Mouse (Mus musculus) G1E (cell line): ENCODE results near the gene Ripor2. TPM values are rescaled to one million over a fixed set of nuclear protein-coding genes. Genes with fewer than 3 reads are reported as not detected.
A peak's percentile ranks its signal among the peaks of the same experiment; 100 is the strongest.

Experiments
- ATAC-seq: 2 replicates; pipeline ENCODE4 v1.8.0; 2016; ENCODE audit warnings: mild to moderate bottlenecking; ENCODE audit not compliant: insufficient number of reproducible peaks, poor library complexity, low FRiP score, severe bottlenecking; ENCODE audit errors: extremely low read depth
- DNase-seq: peaks from one replicate; pipeline ENCODE4 v3.0.0; 2012; ENCODE audit warnings: low spot score
- H3K27me3 ChIP-seq: 2 replicates; pipeline ENCODE4 v1.6.1; 2012; ENCODE audit warnings: mild to moderate bottlenecking, low read length, inconsistent platforms; ENCODE audit not compliant: insufficient read depth
- H3K36me3 ChIP-seq: replicated peaks from 2 replicates; pipeline ENCODE3; 2012; ENCODE audit warnings: mild to moderate bottlenecking, inconsistent platforms
- H3K4me1 ChIP-seq: 2 replicates; pipeline ENCODE4 v1.6.1; 2012; ENCODE audit warnings: low read depth, low read length, inconsistent platforms, mixed read lengths; ENCODE audit not compliant: insufficient read depth
- H3K4me3 ChIP-seq: 2 replicates; pipeline ENCODE4 v1.5.1; 2012; ENCODE audit warnings: low read depth, mild to moderate bottlenecking, inconsistent platforms, low read length, moderate library complexity, mixed read lengths
- H3K9me3 ChIP-seq: replicated peaks from 2 replicates; pipeline ENCODE4 v1.6.1; 2012; ENCODE audit warnings: inconsistent platforms
- CTCF ChIP-seq: IDR thresholded peaks from 2 replicates; pipeline ENCODE4 v1.5.1; 2012; ENCODE audit warnings: low read depth, low read length, inconsistent platforms, mixed read lengths
- GATA1 ChIP-seq: IDR thresholded peaks from 2 replicates; pipeline ENCODE4 v1.6.1; 2012; ENCODE audit warnings: borderline replicate concordance, low read length, inconsistent platforms, mixed read lengths
- GATA2 ChIP-seq: IDR thresholded peaks from 2 replicates; pipeline ENCODE4 v1.6.1; 2012; ENCODE audit warnings: low read depth, low read length, inconsistent platforms, borderline replicate concordance
- POLR2AphosphoS5 ChIP-seq: IDR thresholded peaks from 2 replicates; pipeline ENCODE4 v1.6.1; 2012; ENCODE audit warnings: low read depth, low read length, inconsistent platforms; ENCODE audit not compliant: insufficient replicate concordance
- TAL1 ChIP-seq: conservative IDR thresholded peaks from 2 replicates; pipeline ENCODE4 v1.6.1; 2012; ENCODE audit warnings: low read depth, low read length, inconsistent platforms, mixed read lengths
- polyA plus RNA-seq: library from polyadenylated mRNA; stranded (reverse); fragments of >175 nt; gene quantifications from 2 replicates; pipeline ENCODE4 v1.2.3, GENCODE M21; 2012
- total RNA-seq, 2 experiments: library from RNA; stranded (forward) in 1 of 2; stranded (reverse) in 1 of 2; fragments of 200-1000 nt in 1 of 2; fragments of >200 nt in 1 of 2; fragmentation: Nextera tagmentation in 1 of 2; gene quantifications; 2 replicates each; pipeline ENCODE4 v1.2.3; 2014 to 2017

Gene Ripor2
- total and polyA plus RNA-seq, 3 experiments = 0.27 TPM; not detected in 2

DNA sequence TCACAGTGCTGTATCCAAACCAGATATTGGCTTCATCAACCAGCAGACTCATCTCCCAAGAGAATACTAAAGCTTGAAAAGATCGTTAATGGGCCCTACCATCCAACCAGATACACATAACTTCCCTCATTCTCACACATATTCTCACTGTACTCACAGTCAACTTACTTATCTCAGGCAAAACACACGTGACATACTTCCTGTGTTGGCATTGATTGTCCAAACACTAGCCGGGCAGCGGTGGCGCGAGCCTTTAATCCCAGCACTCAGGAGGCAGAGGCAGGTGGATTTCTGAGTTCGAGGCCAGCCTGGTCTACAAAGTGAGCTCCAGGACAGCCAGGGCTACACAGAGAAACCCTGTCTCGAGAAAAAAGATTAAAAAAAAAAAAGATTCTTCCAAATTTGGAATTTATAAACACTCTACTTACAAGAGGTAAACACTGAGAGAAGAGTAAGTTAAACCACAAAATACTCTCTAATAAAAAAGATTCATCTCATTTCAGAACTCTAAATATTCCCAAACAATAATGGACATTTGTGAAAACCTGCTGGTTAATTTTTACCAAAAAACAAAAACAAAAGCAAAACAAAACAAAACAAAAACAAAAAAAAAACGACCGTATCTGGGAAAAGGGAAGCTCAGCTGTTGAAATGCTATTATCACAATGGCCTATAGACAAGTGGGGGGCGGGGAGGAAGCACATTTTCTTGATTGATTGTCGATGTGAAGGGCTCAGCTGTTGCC lies 176.0 kb downstream of the Ripor2 start:
- Histone ChIP-seq H3K4me1 (peaks cover 39% of the 10 kb centered on the region), H3K9me3 (no peaks in the 10 kb centered on the region), H3K36me3 (peaks cover 76% of the 10 kb centered on the region), H3K27me3 (no peaks in the 10 kb centered on the region), H3K4me3 (peak overlapping the region; percentile 8; the same call in 1 of the 2 replicates)
- DNase-seq (no peak), ATAC-seq (no peak)
- TF ChIP-seq GATA1 (no peak), CTCF (no peak), TAL1 (no peak), GATA2 (no peak), POLR2AphosphoS5 (no peak)

GRCm38 (mm10) chr13:24759451-24759850 lies 177.5 kb downstream of the Ripor2 start:
- H3K36me3 ChIP-seq = peaks cover 63% of the 10 kb centered on the region
- H3K4me1 ChIP-seq = peaks cover 47% of the 10 kb centered on the region
- no peaks in the 10 kb centered on the region for H3K27me3 ChIP-seq
- TF ChIP-seq GATA1 (no peak), CTCF (no peak), GATA2 (no peak), POLR2AphosphoS5 (no peak), TAL1 (0 out of 2 replicates have a peak, but pooled peaks have one; percentile 7)
- DNase-seq (no peak), ATAC-seq (no peak)
- H3K4me3 ChIP-seq = peak overlapping the region; percentile 50; the same call in 1 of the 2 replicates
- no peaks in the 10 kb centered on the region for H3K9me3 ChIP-seq

DNA sequence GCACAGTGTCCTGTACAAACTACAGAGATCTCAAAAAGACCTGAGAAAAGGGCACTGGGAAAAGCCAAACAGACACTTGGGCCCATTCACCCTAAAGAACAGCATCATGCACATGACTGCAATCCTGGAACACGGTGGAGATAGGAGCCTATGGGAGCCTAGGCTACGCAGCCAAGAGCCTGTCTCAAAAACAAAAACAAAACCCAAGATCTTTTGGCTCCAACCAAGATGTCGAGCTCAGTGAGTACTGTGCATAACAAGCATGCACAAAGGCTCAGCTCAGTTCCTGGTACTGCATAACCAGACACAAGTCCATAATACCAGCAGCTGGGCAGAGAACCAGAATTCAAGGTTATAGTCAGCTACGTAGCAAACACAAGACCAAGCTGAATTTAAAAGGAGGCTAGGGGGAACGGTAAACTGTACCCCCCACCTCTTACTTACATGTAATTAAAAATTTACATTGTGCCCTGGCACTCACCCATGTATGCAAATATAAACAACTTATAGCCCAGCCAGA lies 178.4 kb downstream of the Ripor2 start:
- peaks cover 53% of the 10 kb centered on the region for H3K36me3 ChIP-seq

GRCm38 (mm10) chr13:24761083-24761402 lies 179.1 kb downstream of the Ripor2 start:
- ATAC-seq (no peak), DNase-seq (no peak)
- TF ChIP-seq GATA2 = no peak
- no peak for TF ChIP-seq TAL1
- 0 out of 2 replicates have a peak, but pooled peaks have one; percentile 34 for TF ChIP-seq POLR2AphosphoS5
- TF ChIP-seq GATA1 = no peak
- TF ChIP-seq CTCF = no peak
- Histone ChIP-seq H3K27me3 (no peaks in the 10 kb centered on the region), H3K4me3 (peak overlapping the region; percentile 93), H3K4me1 (peaks cover 44% of the 10 kb centered on the region), H3K9me3 (no peaks in the 10 kb centered on the region), H3K36me3 (peaks cover 47% of the 10 kb centered on the region)

More for the DNA sequence above, 178.4 kb downstream of the Ripor2 start:
- H3K27me3 ChIP-seq = no peaks in the 10 kb centered on the region
- ATAC-seq (no peak), DNase-seq (no peak)
- H3K4me3 ChIP-seq = peak overlapping the region; percentile 93
- no peaks in the 10 kb centered on the region for H3K9me3 ChIP-seq
- no peak for TF ChIP-seq POLR2AphosphoS5
- TF ChIP-seq CTCF = no peak
- no peak for TF ChIP-seq GATA2
- TF ChIP-seq TAL1 = no peak
- TF ChIP-seq GATA1 = no peak
- H3K4me1 ChIP-seq = peaks cover 44% of the 10 kb centered on the region

DNA sequence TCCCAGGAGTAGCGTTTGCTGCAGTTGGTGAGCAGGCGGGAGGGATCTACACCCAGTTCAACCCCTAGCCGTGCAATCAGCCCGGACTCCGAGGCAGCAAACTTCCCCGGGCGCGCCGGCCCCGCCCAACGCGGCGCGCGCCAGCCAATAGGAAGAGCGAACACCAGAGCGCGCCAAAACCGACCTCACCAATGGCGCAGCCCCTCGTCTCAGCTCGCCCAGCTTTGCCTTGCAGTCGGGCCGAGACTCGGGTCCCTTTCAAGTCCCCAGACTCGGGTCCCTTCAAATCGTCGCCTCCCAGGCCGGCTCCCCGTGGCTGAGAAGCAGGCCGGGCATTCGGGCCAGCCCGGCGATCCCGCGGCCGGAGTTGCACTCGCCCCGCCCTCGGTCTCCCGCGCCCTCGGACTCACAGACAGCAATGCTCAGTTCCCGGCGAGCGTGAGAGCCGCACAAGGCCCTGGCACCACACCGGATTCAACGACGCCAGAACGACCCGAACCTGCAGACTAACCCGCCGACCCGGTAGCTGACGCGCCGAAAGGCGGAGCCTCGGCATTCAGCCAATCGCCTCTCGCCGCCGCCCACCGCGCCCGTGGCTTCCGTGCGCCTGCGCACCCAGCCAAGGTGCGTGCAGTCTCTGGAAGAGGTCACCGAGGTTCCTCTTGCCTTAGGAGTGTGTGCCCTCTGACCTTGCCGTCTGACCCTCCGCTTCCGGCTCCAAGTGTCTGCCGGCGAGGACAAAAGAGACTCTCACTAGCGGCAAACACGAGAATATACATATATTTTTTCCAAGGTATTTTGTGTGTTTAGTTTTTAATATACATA lies 179.6 kb downstream of the Ripor2 start, which contains the start of gene Gmnn:
TSS of gene Gmnn (minus strand) at position 521 of the 825 bp plus-strand sequence.
- DNase-seq (peak; percentile 95), ATAC-seq (peak; percentile 82)
- Histone ChIP-seq H3K36me3 (peaks cover 41% of the 10 kb centered on the region), H3K9me3 (no peaks in the 10 kb centered on the region), H3K4me3 (peak within 1 kb of the TSS; percentile 93), H3K4me1 (peaks cover 44% of the 10 kb centered on the region), H3K27me3 (no peaks in the 10 kb centered on the region)
- TF ChIP-seq CTCF (no peak), GATA1 (no peak), TAL1 (no peak), GATA2 (no peak), POLR2AphosphoS5 (no peak)
